Mouse (Mus musculus) liver, embryonic 12.5 days (tissue): Measurements from ENCODE around the gene Olfr25. TPM values are rescaled to one million over a fixed set of nuclear protein-coding genes. Genes with fewer than 3 reads are reported as not detected.

ENCODE experiments used
- ATAC-seq: fragments of 200-750 bp; cut with Nextera tagmentation; 2 replicates; pipeline ENCODE4 v1.8.0; 2017; ENCODE audit warnings: moderate number of reproducible peaks, mild to moderate bottlenecking, moderate library complexity
- H3K27ac ChIP-seq: fragments of 300-500 bp; sonication (generic); 2 replicates; pipeline ENCODE4 v1.5.1; 2016; ENCODE audit warnings: mild to moderate bottlenecking
- H3K27me3 ChIP-seq: fragments of 300-500 bp; sonication (generic); replicated peaks from 2 replicates; pipeline ENCODE4 v1.6.1; 2016; ENCODE audit warnings: mild to moderate bottlenecking, moderate library complexity
- H3K36me3 ChIP-seq: fragments of 300-500 bp; sonication (generic); 2 replicates; pipeline ENCODE4 v1.6.1; 2016; ENCODE audit warnings: mild to moderate bottlenecking, moderate library complexity
- H3K4me1 ChIP-seq: fragments of 300-500 bp; sonication (generic); 2 replicates; pipeline ENCODE4 v1.6.1; 2016
- H3K4me2 ChIP-seq: fragments of 300-500 bp; sonication (generic); 2 replicates; pipeline ENCODE4 v1.6.1; 2016; ENCODE audit warnings: mild to moderate bottlenecking, moderate library complexity
- H3K4me3 ChIP-seq: fragments of 300-500 bp; sonication (generic); 2 replicates; pipeline ENCODE4 v1.5.1; 2016; ENCODE audit warnings: mild to moderate bottlenecking, moderate library complexity
- H3K9ac ChIP-seq: fragments of 300-500 bp; sonication (generic); 2 replicates; pipeline ENCODE4 v1.6.1; 2016; ENCODE audit warnings: mild to moderate bottlenecking, moderate library complexity
- H3K9me3 ChIP-seq: fragments of 300-500 bp; sonication (generic); replicated peaks from 2 replicates; pipeline ENCODE4 v1.6.1; 2016; ENCODE audit warnings: mild to moderate bottlenecking, moderate library complexity
- WGBS: fragments of 180-500 bp; shearing (Covaris S2); methylation state at CpG from one replicate; pipeline ENCODE4 v1.1.7; 2016; ENCODE audit not compliant: insufficient replicate concordance; 5-methylcytosine and 5-hydroxymethylcytosine counted together
- polyA plus RNA-seq: library from polyadenylated mRNA; unstranded; fragments of >200 nt; fragmentation: Nextera tagmentation; extraction: Ambion mirVana; gene quantifications from 2 replicates; pipeline ENCODE4 v1.2.1, GENCODE M21; 2016

Gene Olfr25
- not detected in 2 replicates for polyA plus RNA-seq

DNA sequence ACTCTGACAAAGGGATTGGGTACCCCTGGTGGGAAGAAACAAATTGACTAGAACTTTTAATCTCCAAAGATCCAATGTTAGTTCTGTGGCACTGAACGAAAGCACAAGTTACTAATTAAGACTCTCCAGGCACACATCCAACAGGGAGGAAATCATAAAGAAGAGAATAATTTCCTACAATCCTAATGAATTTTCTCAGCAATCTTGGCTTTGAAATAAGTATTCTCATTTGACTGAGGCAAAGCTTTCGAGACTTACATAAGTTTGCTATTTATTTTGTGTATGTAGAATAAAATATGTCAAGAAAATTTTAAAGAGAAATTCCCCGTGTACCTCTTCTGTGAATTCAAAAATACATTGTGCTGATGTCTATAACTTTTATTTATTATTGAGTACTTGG is at the start of gene Olfr25:
TSS of gene Olfr25 (plus strand) at position 301 of the 400 bp plus-strand sequence.
- no peak for ATAC-seq
- H3K9ac ChIP-seq, result no peak within 1 kb of the TSS
- no peaks in the 10 kb centered on the region for H3K4me1 ChIP-seq
- no peak within 1 kb of the TSS for H3K4me3 ChIP-seq
- 62% methylated on average over 3 of the region's 3 CpGs for WGBS
- no peaks in the 10 kb centered on the region for H3K36me3 ChIP-seq
- no peaks in the 10 kb centered on the region for H3K27me3 ChIP-seq
- H3K27ac ChIP-seq, result no peak within 1 kb of the TSS
- H3K9me3 ChIP-seq, result no peaks in the 10 kb centered on the region
- no peak within 1 kb of the TSS for H3K4me2 ChIP-seq

DNA sequence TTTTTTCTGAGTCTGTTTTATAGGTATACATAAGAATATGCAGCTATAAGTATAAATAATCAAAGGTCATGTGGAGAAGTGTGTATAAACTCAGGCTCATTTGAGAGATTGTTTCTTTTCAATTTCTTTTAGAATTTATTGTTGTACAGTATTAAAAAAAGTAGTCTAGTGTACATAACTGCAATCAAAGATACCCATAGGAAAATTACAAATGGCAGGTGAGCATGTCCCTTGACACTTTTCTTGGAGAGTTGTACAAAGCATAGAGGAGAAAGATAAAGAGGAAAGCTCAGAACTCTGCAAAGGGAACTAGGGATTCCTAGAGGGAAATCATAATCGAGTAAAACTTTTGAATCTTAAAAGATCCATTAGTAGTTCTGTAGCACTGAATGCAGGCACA is 38.1 kb upstream of the Olfr25 start, which contains the start of gene Olfr896-ps1:
TSS of gene Olfr896-ps1 (plus strand) at position 301 of the 400 bp plus-strand sequence.
- Histone ChIP-seq H3K9me3 (no peaks in the 10 kb centered on the region), H3K4me3 (no peak within 1 kb of the TSS), H3K27me3 (no peaks in the 10 kb centered on the region), H3K27ac (no peak within 1 kb of the TSS), H3K36me3 (no peaks in the 10 kb centered on the region), H3K9ac (no peak within 1 kb of the TSS), H3K4me1 (no peaks in the 10 kb centered on the region), H3K4me2 (no peak within 1 kb of the TSS)
- 56% methylated on average over 1 of the region's 1 CpGs for WGBS
- ATAC-seq, result no peak

DNA sequence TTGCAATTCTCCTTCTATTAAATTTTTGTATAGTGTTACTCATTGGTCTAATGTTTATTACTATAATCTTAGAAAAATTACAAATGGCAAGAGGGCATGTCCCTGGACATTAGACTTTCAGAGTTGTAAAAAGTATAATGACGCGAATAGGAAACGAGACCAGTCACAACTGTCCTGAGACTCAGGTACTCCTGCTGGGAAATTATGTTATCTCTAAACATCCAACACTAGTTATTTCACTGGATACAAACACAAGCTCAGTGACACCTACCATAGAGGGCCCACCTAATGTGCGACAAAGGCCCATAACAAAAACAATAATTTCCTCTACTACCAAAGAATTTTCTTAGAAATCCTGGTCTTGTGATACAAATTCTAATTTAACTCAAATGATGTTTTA is 19.3 kb downstream of the Olfr25 start, which contains the start of gene Olfr898:
TSS of gene Olfr898 (plus strand) at position 301 of the 400 bp plus-strand sequence.
- H3K4me1 ChIP-seq, result no peaks in the 10 kb centered on the region
- H3K9me3 ChIP-seq, result no peaks in the 10 kb centered on the region
- no peak within 1 kb of the TSS for H3K4me3 ChIP-seq
- no peak within 1 kb of the TSS for H3K4me2 ChIP-seq
- WGBS, result 81% methylated on average over 4 of the region's 4 CpGs
- H3K36me3 ChIP-seq, result no peaks in the 10 kb centered on the region
- no peaks in the 10 kb centered on the region for H3K27me3 ChIP-seq
- ATAC-seq, result no peak
- no peak within 1 kb of the TSS for H3K27ac ChIP-seq
- no peak within 1 kb of the TSS for H3K9ac ChIP-seq

DNA sequence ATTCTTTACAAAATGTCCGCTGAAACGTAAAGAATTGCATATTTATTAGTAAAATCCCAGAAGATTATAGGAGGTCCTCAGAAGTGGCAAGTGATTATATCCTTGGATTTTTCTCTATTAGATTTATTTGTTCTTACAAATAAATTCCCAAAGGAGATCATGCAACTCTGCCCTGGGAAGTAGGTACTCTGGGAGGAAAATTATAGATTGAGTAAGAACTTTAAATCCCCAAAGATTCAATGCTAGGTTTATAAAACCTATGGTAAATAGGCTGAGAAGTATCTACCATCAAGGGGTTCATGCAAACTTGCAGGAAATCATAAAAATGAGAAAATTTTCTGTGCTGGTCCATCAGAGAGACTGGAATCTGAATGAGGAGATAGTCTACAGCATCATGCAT is 37.7 kb downstream of the Olfr25 start, which contains the start of gene Olfr250:
TSS of gene Olfr250 (plus strand) at position 301 of the 400 bp plus-strand sequence.
- 67% methylated on average over 2 of the region's 2 CpGs for WGBS
- no peaks in the 10 kb centered on the region for H3K9me3 ChIP-seq
- H3K9ac ChIP-seq, result no peak within 1 kb of the TSS
- H3K4me2 ChIP-seq, result no peak within 1 kb of the TSS
- no peak within 1 kb of the TSS for H3K27ac ChIP-seq
- no peak for ATAC-seq
- H3K36me3 ChIP-seq, result no peaks in the 10 kb centered on the region
- no peaks in the 10 kb centered on the region for H3K4me1 ChIP-seq
- no peak within 1 kb of the TSS for H3K4me3 ChIP-seq
- no peaks in the 10 kb centered on the region for H3K27me3 ChIP-seq

DNA sequence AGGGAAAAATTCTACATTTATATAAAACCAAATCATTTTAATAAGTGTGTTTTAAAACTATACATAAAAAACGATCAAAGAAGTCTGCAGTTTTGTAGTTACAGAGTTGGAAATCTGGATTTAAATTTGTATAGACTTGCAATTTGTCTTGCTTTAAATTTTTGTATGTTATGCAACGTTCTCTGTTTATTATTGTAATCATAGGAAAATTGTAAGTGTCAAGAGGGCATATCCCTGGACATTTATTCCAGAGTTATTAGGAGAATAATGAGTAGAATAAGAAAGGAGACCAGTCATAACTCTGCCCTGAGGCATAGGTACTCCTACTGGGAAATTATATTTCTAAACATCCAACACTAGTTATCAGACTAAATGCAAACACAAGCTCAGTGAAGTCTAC is 47.9 kb downstream of the Olfr25 start, which contains the start of gene Olfr251:
TSS of gene Olfr251 (plus strand) at position 301 of the 400 bp plus-strand sequence.
- H3K4me1 ChIP-seq, result no peaks in the 10 kb centered on the region
- H3K27ac ChIP-seq, result no peak within 1 kb of the TSS
- 47% methylated on average over 2 of the region's 2 CpGs for WGBS
- no peaks in the 10 kb centered on the region for H3K36me3 ChIP-seq
- no peak within 1 kb of the TSS for H3K4me3 ChIP-seq
- no peaks in the 10 kb centered on the region for H3K27me3 ChIP-seq
- H3K9ac ChIP-seq, result no peak within 1 kb of the TSS
- ATAC-seq, result no peak
- H3K4me2 ChIP-seq, result no peak within 1 kb of the TSS
- H3K9me3 ChIP-seq, result no peaks in the 10 kb centered on the region

Other genes starting within 250 kb of the Olfr25 start
- gene Olfr887, start 245.0 kb upstream of the Olfr25 start, polyA plus RNA-seq, result not detected in 2 replicates
- gene Olfr888, start 220.9 kb upstream of the Olfr25 start, polyA plus RNA-seq, result not detected in 2 replicates
- 0.25 and 0.32 TPM in 2 replicates for gene Olfr889, start 213.9 kb upstream of the Olfr25 start, polyA plus RNA-seq
- gene Olfr890, start 186.5 kb upstream of the Olfr25 start, polyA plus RNA-seq, result not detected in 2 replicates
- not detected in 2 replicates for gene Olfr891, start 148.2 kb upstream of the Olfr25 start, polyA plus RNA-seq
- gene Olfr893, start 120.7 kb upstream of the Olfr25 start, polyA plus RNA-seq, result not detected in 2 replicates
- gene Olfr894, start 111.0 kb upstream of the Olfr25 start, polyA plus RNA-seq, result not detected in 2 replicates
- not detected in 2 replicates for gene Olfr143, start 76.3 kb upstream of the Olfr25 start, polyA plus RNA-seq
- not detected in 2 replicates for gene Olfr895, start 61.2 kb upstream of the Olfr25 start, polyA plus RNA-seq
- not detected in 2 replicates for gene Olfr896-ps1, start 38.0 kb upstream of the Olfr25 start, polyA plus RNA-seq
- gene Olfr898, start 19.4 kb downstream of the Olfr25 start, polyA plus RNA-seq, result not detected in 2 replicates
- gene Olfr250, start 37.8 kb downstream of the Olfr25 start, polyA plus RNA-seq, result not detected in 2 replicates
- gene Olfr251, start 48.0 kb downstream of the Olfr25 start, polyA plus RNA-seq, result not detected in 2 replicates
- not detected in 2 replicates for gene Olfr147, start 72.6 kb downstream of the Olfr25 start, polyA plus RNA-seq
- gene Olfr901, start 100.4 kb downstream of the Olfr25 start, polyA plus RNA-seq, result not detected in 2 replicates
- not detected in 2 replicates for gene Olfr902, start 118.6 kb downstream of the Olfr25 start, polyA plus RNA-seq
- not detected in 2 replicates for gene Olfr904, start 134.1 kb downstream of the Olfr25 start, polyA plus RNA-seq
- not detected in 2 replicates for gene Olfr905, start 142.0 kb downstream of the Olfr25 start, polyA plus RNA-seq
- gene Olfr906, start 158.0 kb downstream of the Olfr25 start, polyA plus RNA-seq, result not detected in 2 replicates
- not detected in 2 replicates for gene Olfr907, start 166.7 kb downstream of the Olfr25 start, polyA plus RNA-seq
- gene Olfr911-ps1, start 192.5 kb downstream of the Olfr25 start, polyA plus RNA-seq, result not detected in 2 replicates
- gene Olfr910, start 208.8 kb downstream of the Olfr25 start, polyA plus RNA-seq, result not detected in 2 replicates